Mouse (Mus musculus) left cerebral cortex, postnatal 25 days (tissue): ENCODE measurements at regions not wholly inside any gene's neighbourhood (a gene's known extent, or its start where the extent isn't known, plus 50 kb on each side); places are given as distances from the start of the nearest gene placed in this dataset.

Experiments
- DNase-seq, 2 experiments: peaks; one replicate each; pipeline ENCODE4 v3.0.0; 2022; ENCODE audit warnings: low spot score in 2 of 2, mixed read lengths in 1 of 2
- intact Hi-C: fragments of 180-260 bp; cut with DNase I; formaldehyde crosslinking; loops from one replicate; pipeline ENCODE4 v1.15.1; 2025

DNA sequence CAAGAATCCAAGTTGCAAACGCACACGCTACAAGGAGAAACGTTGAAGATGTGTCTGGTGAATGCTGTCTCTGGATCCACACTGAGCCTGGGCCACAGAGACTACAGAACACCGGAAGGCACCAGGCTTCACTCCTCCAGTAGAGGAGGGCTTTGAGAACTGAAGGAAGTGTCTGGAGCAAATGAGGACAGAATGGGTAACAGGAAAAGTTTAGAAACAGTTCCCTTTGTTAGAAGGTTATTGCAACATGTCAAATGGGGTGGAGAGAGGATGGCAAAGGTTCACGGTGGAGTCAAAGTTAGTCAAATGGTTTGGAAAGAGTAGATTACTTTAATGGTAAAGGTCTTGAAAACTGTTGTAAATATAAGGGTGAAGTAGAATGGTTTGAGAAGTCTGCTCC lies 247.1 kb upstream of the Jmjd1c start:
- intact Hi-C loops = no loop called here
- no peak for DNase-seq

- intact Hi-C loops = loop anchor here (5.0 kb wide), 2 partner anchors 58 to 273 kb away; no protein-coding TSS in a partner anchor
- DNase-seq = no peak
Measured at GRCm38 (mm10) chr10:66849681-66850080, 246.2 kb upstream of the Jmjd1c start.

DNA sequence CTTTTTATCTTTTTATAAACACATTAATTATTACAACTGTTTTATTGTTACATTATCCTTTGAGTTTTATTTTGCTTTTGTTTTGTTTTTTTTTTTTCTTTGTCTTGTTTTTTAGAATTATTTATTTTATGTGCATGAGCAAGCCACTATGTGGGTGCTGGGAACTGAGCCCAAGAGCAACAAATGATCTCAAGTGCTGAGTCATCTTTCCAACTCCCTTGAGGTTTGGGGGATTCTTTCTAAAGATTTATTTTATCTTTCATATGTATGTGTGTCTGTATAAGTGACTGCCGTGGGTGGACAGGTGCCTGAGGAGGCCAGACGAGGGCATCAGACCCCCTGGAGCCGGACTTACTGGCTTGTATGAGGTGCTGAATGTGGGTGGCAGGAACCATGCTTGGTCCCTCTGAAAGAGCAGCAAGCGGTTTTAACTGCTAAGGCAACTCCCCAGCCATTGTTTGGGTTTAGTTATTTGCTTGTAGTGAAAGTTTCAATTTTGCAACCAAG lies 244.9 kb upstream of the Jmjd1c start:
- DNase-seq = no peak
- intact Hi-C loops = loop anchor here (5.0 kb wide), 2 partner anchors 56 to 271 kb away; no protein-coding TSS in a partner anchor

DNA sequence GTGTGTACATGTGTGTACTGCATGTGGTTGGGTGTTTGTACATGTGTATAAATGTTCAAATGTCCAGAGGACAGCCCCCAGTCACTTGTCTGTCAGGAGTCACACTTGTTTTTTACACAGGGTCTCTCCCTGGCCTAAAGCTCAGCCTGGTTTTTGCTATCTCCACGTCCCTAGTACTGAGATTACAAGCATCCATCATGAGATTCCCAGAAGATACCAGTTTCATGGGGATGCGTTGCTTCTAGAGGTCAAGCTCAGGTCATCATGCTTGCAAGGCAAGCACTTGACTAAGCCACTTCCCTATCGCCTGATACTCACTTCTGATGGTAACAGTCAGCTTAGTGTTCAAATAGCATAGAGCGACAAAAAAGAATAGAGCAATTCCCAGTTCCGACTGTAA lies 244.1 kb upstream of the Jmjd1c start:
- intact Hi-C loops = loop anchor here (5.0 kb wide), 2 partner anchors 55 to 270 kb away; no protein-coding TSS in a partner anchor
- DNase-seq = no peak

DNA sequence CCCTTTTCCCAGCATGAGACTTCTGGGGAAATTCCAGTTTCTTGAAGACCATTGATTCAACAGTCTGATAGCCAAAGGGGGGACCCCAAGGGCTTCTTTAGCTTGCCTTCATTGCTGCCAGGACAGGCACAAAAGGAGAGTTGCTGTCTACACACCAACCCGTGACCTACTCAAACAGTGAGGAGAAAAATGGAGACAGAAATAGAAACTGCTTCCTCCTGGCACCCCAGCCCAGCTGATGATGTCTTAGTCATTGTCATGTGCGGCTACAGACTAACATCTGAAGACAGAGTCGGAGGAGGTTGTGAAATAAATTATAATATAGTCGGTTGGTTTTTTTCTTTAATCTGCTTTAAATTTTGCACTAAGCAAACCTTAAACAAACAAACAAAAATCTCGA lies 243.2 kb upstream of the Jmjd1c start:
- intact Hi-C loops = loop anchor here (5.0 kb wide), 2 partner anchors 55 to 270 kb away; no protein-coding TSS in a partner anchor
- peak in 1 of 2 experiments; percentile 50 for DNase-seq

DNA sequence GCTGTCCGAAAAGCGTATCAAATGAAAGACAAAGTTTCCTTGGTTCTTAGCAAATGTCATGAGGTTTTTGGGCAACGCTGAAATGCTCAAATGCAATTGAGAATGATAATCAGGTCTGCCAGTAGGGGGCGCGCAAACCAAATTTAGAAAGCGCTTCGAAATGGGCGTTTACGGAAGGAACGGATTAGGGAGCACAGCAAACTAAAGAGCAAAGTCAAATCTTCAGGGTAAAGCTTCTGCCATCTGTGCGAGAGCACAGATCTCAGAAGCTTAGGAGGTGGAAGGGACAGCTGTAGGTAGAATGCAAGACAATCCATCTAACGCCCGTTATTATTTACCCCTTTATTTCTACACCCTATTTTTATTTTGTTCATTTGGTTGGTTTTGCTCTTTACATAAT lies 242.7 kb upstream of the Jmjd1c start:
- DNase-seq = peak; percentile 80 to 88
- intact Hi-C loops = loop anchor here (5.0 kb wide), 2 partner anchors 54 to 269 kb away; no protein-coding TSS in a partner anchor

- intact Hi-C loops = loop anchor here (5.0 kb wide), 2 partner anchors 52 to 267 kb away; no protein-coding TSS in a partner anchor
Measured at GRCm38 (mm10) chr10:66854895-66855294, 241.0 kb upstream of the Jmjd1c start.

GRCm38 (mm10) chr10:66857330-66857729 lies 238.6 kb upstream of the Jmjd1c start:
- no peak for DNase-seq
- intact Hi-C loops = no loop called here

More at GRCm38 (mm10) chr10:66854895-66855294, 241.0 kb upstream of the Jmjd1c start:
- no peak for DNase-seq

DNA sequence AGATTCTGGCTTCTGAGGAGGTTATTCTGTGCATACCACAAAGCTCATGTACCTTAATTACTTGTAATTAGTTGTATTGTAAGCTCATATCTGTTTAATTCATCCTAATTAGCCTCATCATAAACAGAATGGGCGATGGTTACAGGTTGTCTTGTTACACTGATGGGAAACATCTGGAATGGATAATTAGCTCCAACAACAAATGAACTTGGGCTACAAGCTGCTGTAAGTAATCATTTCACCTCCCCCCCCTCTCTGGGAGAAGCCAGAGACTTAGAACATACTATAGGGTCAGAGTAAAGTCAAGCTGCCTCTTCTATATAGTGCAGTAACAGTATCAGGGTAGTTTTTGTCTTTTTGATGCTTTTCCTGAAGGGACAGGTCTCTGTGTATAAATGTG lies 234.5 kb upstream of the Jmjd1c start:
- DNase-seq = no peak
- intact Hi-C loops = no loop called here

DNA sequence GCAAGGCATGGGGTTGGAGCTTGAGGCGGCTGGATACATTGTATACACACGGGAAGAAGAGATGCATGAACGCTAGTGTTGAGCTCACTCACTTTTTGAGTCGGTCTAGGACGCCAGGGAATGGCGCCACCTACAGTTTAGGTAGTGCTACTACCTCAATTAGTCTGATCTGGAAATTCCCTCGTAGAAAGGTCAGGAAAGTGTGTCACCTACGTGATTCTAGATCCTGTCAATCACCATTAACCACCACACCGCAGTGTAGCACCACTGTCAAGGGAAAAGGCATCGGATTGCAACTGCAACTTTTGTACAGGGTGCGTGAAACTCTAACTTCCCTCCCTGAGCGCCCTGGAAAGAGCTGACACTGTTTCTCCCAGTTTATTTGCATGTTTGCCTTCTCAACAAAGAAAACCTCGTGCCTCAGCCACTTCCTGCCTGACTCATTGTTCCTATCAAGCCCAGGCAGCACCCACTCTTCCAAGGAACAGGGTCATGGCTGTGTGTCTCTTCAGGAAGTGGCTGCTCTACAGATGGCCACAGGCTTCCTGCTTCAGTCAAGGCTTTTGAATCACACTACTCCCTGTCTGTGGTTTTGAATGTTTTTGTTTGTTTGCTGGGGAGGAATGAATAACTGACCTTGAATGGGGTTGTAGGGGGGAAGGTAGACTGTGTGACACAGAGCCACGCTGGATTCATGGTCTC lies 231.6 kb upstream of the Jmjd1c start:
- DNase-seq = peak in 1 of 2 experiments; percentile 37
- intact Hi-C loops = no loop called here

DNA sequence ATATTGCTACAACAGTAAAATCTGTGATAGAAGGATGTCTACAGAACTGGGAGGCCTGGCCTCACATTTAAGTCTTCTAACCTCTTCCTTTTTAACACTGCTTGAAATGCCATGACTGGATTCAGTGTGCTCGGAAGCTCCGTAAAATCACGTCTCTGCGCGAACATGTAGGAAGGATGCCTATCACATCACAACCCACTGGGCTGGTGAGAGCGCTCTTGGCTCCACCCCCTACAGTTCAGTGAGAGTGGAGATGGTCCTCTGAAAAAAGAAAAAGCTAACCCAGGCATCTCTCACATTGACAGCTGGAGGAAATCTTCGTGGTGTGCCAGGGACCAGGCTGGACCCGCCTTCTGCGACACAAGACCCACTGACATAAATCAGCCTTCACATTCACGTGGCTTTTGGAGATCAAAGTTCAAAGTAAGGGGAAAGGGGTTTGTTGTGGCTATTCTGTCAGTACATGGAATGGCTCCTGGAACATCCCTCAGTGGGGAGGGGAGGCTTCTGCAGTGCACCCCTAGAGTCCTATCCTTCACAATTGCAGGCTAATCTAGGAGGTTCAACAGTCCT lies 230.8 kb upstream of the Jmjd1c start:
- no peak for DNase-seq
- intact Hi-C loops = no loop called here

DNA sequence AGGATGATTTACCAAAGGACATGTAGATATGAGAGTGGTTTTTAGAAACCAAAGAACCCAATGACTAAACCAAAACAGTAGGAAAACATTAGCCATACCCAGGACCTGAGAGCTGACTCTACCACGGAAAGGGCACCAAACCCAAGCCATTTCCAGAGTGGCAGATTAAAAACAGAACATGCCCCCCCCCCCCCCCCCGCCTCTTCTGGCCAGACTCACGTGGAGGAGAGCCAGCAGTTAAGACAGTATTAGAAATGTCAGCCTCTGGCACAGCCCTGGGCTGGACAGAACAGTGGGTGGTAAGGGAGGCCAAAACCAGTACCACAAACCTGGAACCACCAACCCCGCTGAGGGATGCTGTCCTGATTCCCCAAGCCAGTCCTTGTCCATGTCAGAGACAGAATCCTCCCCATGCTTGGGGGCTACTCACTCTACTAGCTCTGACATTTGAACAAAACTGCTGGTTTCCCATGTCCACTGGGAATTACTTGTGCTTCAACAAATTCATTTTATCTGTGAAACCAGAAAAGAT lies 224.7 kb upstream of the Jmjd1c start:
- no peak for DNase-seq
- intact Hi-C loops = no loop called here

GRCm38 (mm10) chr10:66871673-66872072 lies 224.3 kb upstream of the Jmjd1c start:
- no peak for DNase-seq
- intact Hi-C loops = no loop called here

GRCm38 (mm10) chr10:66873468-66873867 lies 222.5 kb upstream of the Jmjd1c start:
- intact Hi-C loops = no loop called here
- DNase-seq = no peak

DNA sequence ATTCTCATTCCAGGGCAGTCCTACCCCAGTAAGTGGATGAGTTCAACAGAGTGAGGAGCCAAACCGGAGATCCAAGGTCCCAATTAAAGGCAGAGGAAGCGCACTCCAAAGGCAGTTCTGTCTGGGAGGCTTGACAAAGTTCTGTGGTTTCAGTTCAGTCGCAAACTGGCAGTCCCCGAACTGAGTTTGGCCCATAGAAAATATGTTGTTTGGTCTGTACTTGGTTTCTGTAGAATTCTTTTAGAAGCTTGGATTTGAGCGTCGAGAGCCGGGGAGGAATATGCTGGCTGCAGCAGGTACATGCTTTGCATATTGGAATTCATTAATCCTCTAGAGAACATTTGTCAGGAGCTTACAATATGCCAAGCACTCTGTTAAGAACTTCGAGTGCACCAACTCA lies 216.9 kb upstream of the Jmjd1c start:
- DNase-seq = peak in 1 of 2 experiments; percentile 24
- intact Hi-C loops = no loop called here

DNA sequence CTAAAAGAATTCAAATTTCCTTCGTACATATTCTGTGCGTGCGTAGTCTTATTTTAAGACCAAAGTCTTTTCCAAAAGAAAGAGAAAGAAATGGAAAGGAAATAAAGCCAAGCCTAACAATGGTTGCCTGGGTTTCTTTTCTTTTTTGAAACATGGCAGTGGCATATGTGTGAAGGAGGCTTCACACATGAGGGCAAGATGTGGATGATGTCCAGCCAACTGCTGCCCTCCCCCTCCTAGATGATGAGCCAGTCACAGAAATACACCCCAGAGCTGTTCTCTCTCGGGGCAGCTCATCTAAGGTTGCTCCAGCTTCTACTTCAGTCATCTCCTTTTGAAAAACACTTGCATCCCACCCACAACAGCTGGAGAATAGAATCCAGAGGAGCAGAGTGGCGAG lies 213.1 kb upstream of the Jmjd1c start:
- peak in 1 of 2 experiments; percentile 79 for DNase-seq
- intact Hi-C loops = no loop called here

DNA sequence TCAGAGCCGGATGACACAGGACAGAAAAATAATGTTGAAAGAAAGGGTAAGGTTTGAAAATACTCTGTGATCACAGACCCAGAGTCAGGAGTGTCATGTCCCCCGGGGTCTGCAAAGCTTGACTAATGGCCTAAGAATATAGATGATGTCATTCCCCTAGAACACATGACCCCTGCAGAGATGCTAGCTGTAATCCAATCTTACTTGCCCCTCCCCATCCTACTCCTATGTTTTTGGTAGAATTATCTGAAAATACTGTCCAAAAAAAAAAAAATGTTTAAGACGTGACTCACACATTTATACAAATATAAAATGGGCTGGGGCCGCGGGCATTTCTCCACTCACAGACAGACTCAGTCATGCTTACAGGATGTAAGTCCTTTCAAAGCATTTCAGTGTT lies 210.3 kb upstream of the Jmjd1c start:
- intact Hi-C loops = no loop called here
- no peak for DNase-seq

- intact Hi-C loops = no loop called here
- peak; percentile 37 to 70 for DNase-seq
Measured at GRCm38 (mm10) chr10:66889786-66890555, 206.0 kb upstream of the Jmjd1c start.

DNA sequence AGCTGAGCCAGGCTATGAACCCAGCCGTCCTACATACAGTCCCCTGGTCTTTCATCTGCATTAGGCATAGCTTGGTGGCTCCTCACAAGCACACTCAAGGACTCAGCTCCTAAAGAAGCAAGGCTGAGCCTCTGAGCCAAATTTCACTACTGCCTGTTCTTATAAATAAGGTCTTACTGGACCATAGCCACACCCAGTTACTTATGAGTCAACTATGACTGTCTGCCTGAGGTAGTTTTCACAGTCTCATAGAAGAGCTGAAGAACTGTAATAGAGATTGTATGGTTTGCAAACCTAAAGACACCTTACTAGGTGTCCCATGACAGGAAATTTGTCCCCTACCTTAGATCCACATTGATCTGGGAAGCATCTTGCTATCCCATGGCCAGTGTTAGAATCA lies 204.1 kb upstream of the Jmjd1c start:
- intact Hi-C loops = no loop called here
- DNase-seq = no peak

- DNase-seq = no peak
- intact Hi-C loops = no loop called here
Measured at GRCm38 (mm10) chr10:66893836-66894235, 202.1 kb upstream of the Jmjd1c start.
